8 mouse cellular contexts compared by ENCODE assay signal in genomic region chr17:26089905-26090632, GRCm38 (mm10). TPM values are rescaled to one million over a fixed set of nuclear protein-coding genes. Genes with fewer than 3 reads are reported as not detected.
DNase-seq lines count a peak whose midpoint lies in the region; ATAC-seq and TF ChIP-seq lines count a peak whose summit lies in the region.

Gene Decr2, minus strand, starts transcription at chr17:26090337.

- H3K4me3 ChIP-seq in CH12.LX (replicated peaks in 1 of 3; ENCODE audit: low read depth in 2 of 3, low read length in 2 of 3, poor library complexity in 1 of 3), result peak within 1 kb of the TSS; percentile 63 to 85 (median 73)
- H3K4me3 ChIP-seq in forebrain, embryonic 11.5 days (ENCODE audit: low read depth, low read length), result peak within 1 kb of the TSS; percentile 43
- H3K4me3 ChIP-seq in heart, embryonic 16.5 days (ENCODE audit: low read length), result peak within 1 kb of the TSS; percentile 77
- peak within 1 kb of the TSS; percentile 60 for H3K4me3 ChIP-seq in liver, embryonic 15.5 days (replicated peaks)
- H3K4me3 ChIP-seq in neural tube, embryonic 12.5 days, result peak within 1 kb of the TSS; percentile 50

- peaks cover 0 to 7% of the 10 kb centered on the region in 2 experiments; a peak in 1 of 4 replicates for H3K4me1 ChIP-seq in CH12.LX (ENCODE audit: control insufficient read depth in 1 of 2, insufficient read depth in 2 of 2)
- 0 out of 2 replicates have a peak, but pooled peaks cover 4% of the 10 kb centered on the region for H3K4me1 ChIP-seq in forebrain, embryonic 11.5 days (replicated peaks; ENCODE audit: control insufficient read depth, insufficient read depth, low read length)
- H3K4me1 ChIP-seq in heart, embryonic 16.5 days (ENCODE audit: control insufficient read depth, insufficient read depth, low read length), result peaks cover 8% of the 10 kb centered on the region; the same call in 1 of the 2 replicates
- peaks cover 31% of the 10 kb centered on the region for H3K4me1 ChIP-seq in liver, embryonic 15.5 days (replicated peaks)
- no peaks in the 10 kb centered on the region for H3K4me1 ChIP-seq in neural tube, embryonic 12.5 days

- TF ChIP-seq EP300 in CH12.LX (IDR thresholded peaks at IDR 0.05; ENCODE audit: low read length), result no peak

- 3% methylated on average over 32 of the region's 32 CpGs for WGBS in forebrain, embryonic 11.5 days
- 1% methylated on average over 32 of the region's 32 CpGs for WGBS in heart, embryonic 16.5 days
- 3% methylated on average over 32 of the region's 32 CpGs for WGBS in liver, embryonic 15.5 days (ENCODE audit: insufficient replicate concordance)
- WGBS in neural tube, embryonic 12.5 days, result 2% methylated on average over 32 of the region's 32 CpGs

- H3K9me3 ChIP-seq in CH12.LX (replicated peaks; ENCODE audit: low read length), result peaks cover 6% of the 10 kb centered on the region
- H3K9me3 ChIP-seq in forebrain, embryonic 11.5 days (ENCODE audit: control insufficient read depth, low read length), result no peaks in the 10 kb centered on the region; the same call in 1 of the 2 replicates
- H3K9me3 ChIP-seq in heart, embryonic 16.5 days (replicated peaks; ENCODE audit: control insufficient read depth, low read length), result no peaks in the 10 kb centered on the region
- no peaks in the 10 kb centered on the region for H3K9me3 ChIP-seq in liver, embryonic 15.5 days (replicated peaks)
- H3K9me3 ChIP-seq in neural tube, embryonic 12.5 days, result no peaks in the 10 kb centered on the region

- H3K79me2 ChIP-seq in CH12.LX (replicated peaks; ENCODE audit: control insufficient read depth, extremely low read depth, insufficient read depth, poor library complexity, severe bottlenecking), result no peaks in the 10 kb centered on the region

- ATAC-seq in forebrain, embryonic 11.5 days (replicated peaks; ENCODE audit: low FRiP score), result peak; percentile 87; the same call in 1 of the 2 replicates
- peak; percentile 89 for ATAC-seq in heart, embryonic 16.5 days (replicated peaks; ENCODE audit: extremely low read depth, insufficient read depth, low FRiP score)
- peak; percentile 88 for ATAC-seq in liver, embryonic 15.5 days (ENCODE audit: insufficient read depth)
- peak; percentile 68 for ATAC-seq in neural tube, embryonic 12.5 days (ENCODE audit: low FRiP score, low read depth)

- H3K36me3 ChIP-seq in CH12.LX (replicated peaks in 1 of 2; ENCODE audit: control insufficient read depth in 1 of 2, insufficient read depth in 1 of 2, low read length in 1 of 2), result peaks cover 0 to 11% of the 10 kb centered on the region in 2 experiments
- no peaks in the 10 kb centered on the region; the same call in 1 of the 2 replicates for H3K36me3 ChIP-seq in forebrain, embryonic 11.5 days (ENCODE audit: control insufficient read depth, insufficient read depth, low read length)
- peaks cover 8% of the 10 kb centered on the region for H3K36me3 ChIP-seq in heart, embryonic 16.5 days (ENCODE audit: control insufficient read depth, insufficient read depth)
- no peaks in the 10 kb centered on the region; the same call in 1 of the 2 replicates for H3K36me3 ChIP-seq in liver, embryonic 15.5 days (replicated peaks)
- peaks cover 4% of the 10 kb centered on the region; the same call in 1 of the 2 replicates for H3K36me3 ChIP-seq in neural tube, embryonic 12.5 days

- peak; percentile 91 for DNase-seq in CH12.LX (ENCODE audit: extremely low read depth)
- DNase-seq in c-Kit-positive CD71-positive TER-119-negative erythroid progenitor cells, embryonic 14.5 days (ENCODE audit: low read depth), result peak; percentile 86
- peak; percentile 92 for DNase-seq in forebrain, embryonic 11.5 days (ENCODE audit: low spot score)
- peak; percentile 93 to 94 for DNase-seq in kidney, postnatal 36 days
- DNase-seq in telencephalon, adult 2 months (ENCODE audit: low read depth, low spot score), result peak; percentile 92

- peak within 1 kb of the TSS; percentile 79 for H3K9ac ChIP-seq in CH12.LX (ENCODE audit: insufficient read depth, low read depth)
- H3K9ac ChIP-seq in forebrain, embryonic 11.5 days (ENCODE audit: low read length), result peak within 1 kb of the TSS; percentile 70
- peak within 1 kb of the TSS; percentile 85 for H3K9ac ChIP-seq in heart, embryonic 16.5 days (ENCODE audit: low read length)
- H3K9ac ChIP-seq in liver, embryonic 15.5 days, result peak within 1 kb of the TSS; percentile 53; the same call in 1 of the 2 replicates
- H3K9ac ChIP-seq in neural tube, embryonic 12.5 days, result peak within 1 kb of the TSS; percentile 69

- TF ChIP-seq RAD21 in CH12.LX (IDR thresholded peaks at IDR 0.05; ENCODE audit: low read depth, low read length), result peak; percentile 87

- H3K27ac ChIP-seq in CH12.LX (ENCODE audit: insufficient read depth, low read depth), result 0 out of 2 replicates have a peak within 1 kb of the TSS, but pooled peaks have one; percentile 16
- no peak within 1 kb of the TSS for H3K27ac ChIP-seq in forebrain, embryonic 11.5 days (ENCODE audit: low read depth, low read length)
- peak within 1 kb of the TSS; percentile 89 for H3K27ac ChIP-seq in heart, embryonic 16.5 days (ENCODE audit: low read length)
- H3K27ac ChIP-seq in liver, embryonic 15.5 days (replicated peaks), result peak within 1 kb of the TSS; percentile 54
- peak within 1 kb of the TSS; percentile 26; the same call in 1 of the 2 replicates for H3K27ac ChIP-seq in neural tube, embryonic 12.5 days

- peaks cover 19% of the 10 kb centered on the region for H3K27me3 ChIP-seq in CH12.LX (replicated peaks)
- no peaks in the 10 kb centered on the region for H3K27me3 ChIP-seq in forebrain, embryonic 11.5 days (ENCODE audit: control insufficient read depth, insufficient read depth, low read length)
- H3K27me3 ChIP-seq in heart, embryonic 16.5 days (ENCODE audit: control insufficient read depth, insufficient read depth, low read length), result no peaks in the 10 kb centered on the region
- H3K27me3 ChIP-seq in liver, embryonic 15.5 days, result no peaks in the 10 kb centered on the region
- no peaks in the 10 kb centered on the region for H3K27me3 ChIP-seq in neural tube, embryonic 12.5 days (replicated peaks)

- peak; percentile 66 to 96 for TF ChIP-seq CTCF in CH12.LX (conservative IDR thresholded peaks at IDR 0.05 in 1 of 2, IDR thresholded peaks at IDR 0.05 in 1 of 2; ENCODE audit: low read depth in 2 of 2, low read length in 2 of 2)

- in situ Hi-C loops in CH12.LX (cut with MboI; ENCODE audit: low pct_ligation_motif_present, low pct_unique_long_range_greater_than_20kb, low sequenced_read_pairs), result loop anchor here (5.0 kb wide), 2 partner anchors 78 to 208 kb away; partner anchors contain the start of gene Wfikkn1

- H3K4me2 ChIP-seq in CH12.LX (ENCODE audit: insufficient read depth, low read depth, poor library complexity, severe bottlenecking), result peak within 1 kb of the TSS; percentile 46
- peak within 1 kb of the TSS; percentile 88 for H3K4me2 ChIP-seq in forebrain, embryonic 11.5 days (ENCODE audit: low read depth, low read length, severe bottlenecking)
- peak within 1 kb of the TSS; percentile 89 for H3K4me2 ChIP-seq in heart, embryonic 16.5 days (ENCODE audit: low read depth, low read length)
- H3K4me2 ChIP-seq in liver, embryonic 15.5 days, result peak within 1 kb of the TSS; percentile 77
- H3K4me2 ChIP-seq in neural tube, embryonic 12.5 days (replicated peaks), result peak within 1 kb of the TSS; percentile 84

- TF ChIP-seq POLR2A in CH12.LX (IDR thresholded peaks at IDR 0.05; ENCODE audit: low read depth, low read length), result peak; percentile 68

- dilution Hi-C loops in CH12.LX (cut with MboI; ENCODE audit: extremely low pct_ligation_motif_present, extremely low pct_unique_long_range_greater_than_20kb, low sequenced_read_pairs), result no loop called here

TF ChIP-seq in CH12.LX, 34 proteins besides CTCF, POLR2A, EP300 and RAD21:
- TF ChIP-seq MAZ (IDR thresholded peaks at IDR 0.05; ENCODE audit: low read depth, low read length) (no peak; the same call in 1 of the 2 replicates), USF2 (conservative IDR thresholded peaks at IDR 0.05; ENCODE audit: low read depth, low read length) (no peak), BHLHE40 (IDR thresholded peaks at IDR 0.05; ENCODE audit: low read depth, low read length) (0 out of 2 replicates have a peak, but pooled peaks have one; percentile 18), TCF12 (IDR thresholded peaks at IDR 0.05; ENCODE audit: low read depth, low read length) (no peak), ZNF384 (IDR thresholded peaks at IDR 0.05; ENCODE audit: low read depth, low read length) (no peak), KAT2A (IDR thresholded peaks at IDR 0.05; ENCODE audit: insufficient replicate concordance, low read length) (no peak), RCOR1 (conservative IDR thresholded peaks at IDR 0.05; ENCODE audit: low read depth, low read length) (no peak), ZKSCAN1 (IDR thresholded peaks at IDR 0.05; ENCODE audit: borderline replicate concordance, low read depth, low read length) (no peak), UBTF (IDR thresholded peaks at IDR 0.05; ENCODE audit: low read depth, low read length) (no peak), ZC3H11A (IDR thresholded peaks at IDR 0.05; ENCODE audit: low read depth, low read length) (0 out of 2 replicates have a peak, but pooled peaks have one; percentile 14), IRF4 (IDR thresholded peaks at IDR 0.05; ENCODE audit: low read depth, low read length) (peak; percentile 60; the same call in 1 of the 2 replicates), MEF2A (IDR thresholded peaks at IDR 0.05; ENCODE audit: borderline replicate concordance, low read depth, low read length) (peak; percentile 21; the same call in 1 of the 2 replicates), SMC3 (IDR thresholded peaks at IDR 0.05; ENCODE audit: low read depth, low read length) (peak; percentile 88), CHD1 (IDR thresholded peaks at IDR 0.05; ENCODE audit: low read depth, low read length) (no peak), E2F4 (IDR thresholded peaks at IDR 0.05; ENCODE audit: insufficient replicate concordance, low read depth, low read length) (no peak), MAFK (IDR thresholded peaks at IDR 0.05; ENCODE audit: insufficient replicate concordance, low read length) (no peak), SIN3A (IDR thresholded peaks at IDR 0.05; ENCODE audit: low read length) (peak; percentile 79; the same call in 1 of the 2 replicates), JUND (conservative IDR thresholded peaks at IDR 0.05; ENCODE audit: low read depth, low read length) (no peak), ELF1 (IDR thresholded peaks at IDR 0.05; ENCODE audit: low read depth, low read length) (no peak)

RNA-seq across cellular contexts. Expression of gene Decr2, which starts in this region (rescaled TPM):
- total RNA-seq in CH12.LX (2012; rRNA removed) (12.9 and 16.8 TPM in 2 replicates), CH12.LX (2014; rRNA removed) (21.0 TPM in 2 replicates)
- 12.6 and 13.1 TPM in 2 replicates for polyA plus RNA-seq in CH12.LX (2012; ENCODE audit: insufficient read length, low read depth)
- 22.5 and 24.6 TPM in 2 replicates for polyA plus RNA-seq in forebrain, embryonic 11.5 days (2014; fragmentation: Nextera tagmentation; extraction: Ambion mirVana)
- polyA plus RNA-seq in heart, embryonic 16.5 days (2015; fragmentation: Nextera tagmentation; extraction: Ambion mirVana), result 40.1 and 40.8 TPM in 2 replicates
- polyA plus RNA-seq in liver, embryonic 15.5 days (2015; fragmentation: Nextera tagmentation; extraction: Ambion mirVana), result 14.7 and 17.2 TPM in 2 replicates
- polyA plus RNA-seq in neural tube, embryonic 12.5 days (2016; fragmentation: Nextera tagmentation; extraction: Ambion mirVana), result 28.6 and 30.1 TPM in 2 replicates
